Mouse (Mus musculus): Measurements from ENCODE around the gene BC005561. TPM values are rescaled to one million over a fixed set of nuclear protein-coding genes. Genes with fewer than 3 reads are reported as not detected.
"Not testable (repeated sequence)": the region's sequence is repeated elsewhere in the genome, so short reads cannot be mapped to it uniquely, and the experiment has no call there.

Gene BC005561
- total RNA-seq (2015) (3.3 and 5.6 TPM in 2 replicates), total RNA-seq (2017) (3.5 and 4.5 TPM in 2 replicates)

- ATAC-seq (ENCODE audit: poor library complexity, severe bottlenecking): peak; percentile 82
Observed at GRCm38 (mm10) chr5:104508195-104508891, at the start of gene BC005561. TSS of gene BC005561 (plus strand) at chr5:104508352.

DNA sequence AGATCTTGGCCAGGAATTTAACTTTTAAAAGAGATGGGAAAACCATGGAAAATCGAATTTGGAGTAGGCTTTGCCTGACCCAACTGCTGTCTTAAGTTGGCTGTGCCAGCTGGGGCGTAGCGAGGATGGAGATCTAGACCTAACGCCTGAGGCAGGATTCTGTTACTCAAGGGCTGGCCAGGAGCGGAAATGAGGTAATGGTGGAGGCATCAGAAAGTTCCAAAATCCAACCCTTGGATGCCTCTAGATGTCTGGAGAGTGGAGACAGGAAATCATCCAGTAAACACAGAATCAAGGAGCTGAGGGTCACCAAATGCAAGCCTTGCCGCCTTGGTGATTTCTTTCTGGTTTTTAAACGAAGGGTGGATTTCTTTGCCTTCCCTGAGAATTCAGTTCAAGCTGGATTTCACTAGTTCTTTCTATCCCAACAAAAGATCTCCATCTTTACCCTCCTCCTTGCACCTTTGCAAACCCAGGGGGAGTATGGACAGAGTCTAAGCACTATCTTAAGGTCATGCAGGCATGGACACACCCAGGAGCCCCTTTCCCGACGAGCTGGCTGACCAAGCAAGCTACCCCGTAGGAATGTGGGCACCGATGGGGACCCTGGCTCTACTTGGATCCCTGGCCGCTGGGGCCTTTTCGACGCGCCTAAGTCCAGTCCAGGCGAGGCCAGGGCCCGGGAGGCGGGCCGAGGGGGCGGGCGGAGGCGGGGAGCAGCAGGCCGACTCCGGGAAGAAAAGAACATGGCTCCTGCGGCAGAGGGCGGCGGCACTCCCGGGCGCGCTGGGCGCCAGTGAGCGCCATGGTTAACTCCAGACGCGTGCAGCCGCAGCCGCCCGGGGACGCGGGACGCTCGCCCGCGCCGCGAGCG lies 49.1 kb upstream of the BC005561 start, which contains the start of gene Pkd2:
Pkd2 (plus strand) TSS at position 619 of the 874 bp plus-strand sequence.
- peak; percentile 90 for ATAC-seq (ENCODE audit: poor library complexity, severe bottlenecking)

- peak; percentile 26 for ATAC-seq (ENCODE audit: poor library complexity, severe bottlenecking)
Observed at GRCm38 (mm10) chr5:104459706-104460455, 48.3 kb upstream of the BC005561 start.

- no peak for ATAC-seq (ENCODE audit: poor library complexity, severe bottlenecking)
Observed at GRCm38 (mm10) chr5:104460456-104460838, 47.7 kb upstream of the BC005561 start.

DNA sequence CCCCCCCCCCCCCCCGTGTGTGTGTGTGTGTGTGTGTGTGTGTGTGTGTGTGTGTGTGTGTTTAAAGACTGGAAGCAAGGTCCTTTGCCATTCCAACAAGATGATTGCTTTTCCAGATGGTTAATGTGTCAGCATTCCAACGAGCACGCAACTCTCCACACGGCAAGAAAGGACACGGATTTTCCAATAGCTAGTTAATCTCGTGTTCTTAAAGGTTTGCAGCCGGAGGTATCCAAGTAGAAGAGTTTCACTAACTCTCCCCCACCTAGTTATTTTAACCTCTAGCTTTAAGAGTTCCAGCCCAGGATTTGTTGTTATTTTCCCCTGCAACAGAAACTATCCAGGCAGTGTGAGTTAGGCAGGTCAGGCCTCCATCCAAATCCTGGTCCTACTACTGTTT lies 47.3 kb upstream of the BC005561 start:
- no peak for ATAC-seq (ENCODE audit: poor library complexity, severe bottlenecking)

- no peak for ATAC-seq (ENCODE audit: poor library complexity, severe bottlenecking)
Observed at GRCm38 (mm10) chr5:104465279-104465678, 42.9 kb upstream of the BC005561 start.

DNA sequence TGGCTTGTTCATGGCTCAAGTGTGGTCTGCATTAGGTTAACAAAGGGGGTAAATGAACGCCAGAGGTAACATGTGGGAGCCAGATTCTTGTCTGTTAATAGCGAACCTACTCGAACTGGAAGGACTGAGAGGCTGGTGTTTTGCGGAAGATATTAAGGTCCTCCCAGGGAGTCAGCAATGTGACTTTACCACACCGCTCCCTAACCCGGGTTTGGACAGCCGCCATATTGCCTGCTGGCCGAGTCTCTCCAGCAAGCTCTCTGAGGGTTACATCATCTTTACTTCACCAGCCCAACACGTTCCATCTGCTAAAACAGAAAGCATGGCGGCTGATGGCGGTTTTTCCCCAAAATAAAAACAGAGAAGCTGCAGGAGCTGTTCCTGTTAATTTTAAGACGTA lies 42.4 kb upstream of the BC005561 start:
- ATAC-seq (ENCODE audit: poor library complexity, severe bottlenecking): no peak

DNA sequence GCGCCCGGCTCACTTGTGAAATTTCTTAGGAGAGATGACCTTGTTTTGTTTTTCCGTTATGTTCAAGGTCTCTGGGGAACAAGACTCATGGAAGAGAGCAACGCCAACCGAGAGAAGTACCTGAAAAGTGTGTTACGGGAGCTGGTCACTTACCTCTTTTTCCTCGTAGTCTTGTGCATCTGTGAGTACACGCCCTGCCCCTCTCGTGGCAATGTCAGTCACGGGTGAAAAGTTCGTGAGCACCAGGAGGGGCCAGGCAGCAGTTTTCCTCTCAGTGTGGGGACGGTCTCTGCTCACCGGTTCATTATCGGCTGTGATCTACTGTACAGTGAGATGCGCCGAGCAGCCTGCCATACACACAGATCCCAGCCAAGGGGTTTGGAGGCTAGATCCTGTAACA lies 41.3 kb upstream of the BC005561 start:
- no peak for ATAC-seq (ENCODE audit: poor library complexity, severe bottlenecking)

DNA sequence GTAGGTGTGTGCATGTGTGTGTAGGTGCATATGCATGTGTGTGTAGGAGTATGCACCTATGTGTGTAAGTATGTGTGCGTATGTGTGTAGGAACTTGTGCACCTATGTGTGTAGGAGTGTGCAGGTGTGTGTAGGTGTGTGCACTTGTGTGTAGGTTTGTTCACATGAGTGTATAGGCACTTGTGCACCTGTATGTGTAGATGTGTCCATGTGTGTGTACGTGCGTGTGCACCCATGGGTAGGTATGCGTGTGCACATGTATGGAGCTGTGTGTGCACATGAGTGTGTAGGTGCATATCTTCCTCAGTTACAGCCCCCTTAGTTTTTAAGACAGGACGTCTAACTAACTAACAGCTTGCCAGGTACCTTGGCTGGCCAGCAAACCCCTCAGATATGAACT lies 39.6 kb upstream of the BC005561 start:
- ATAC-seq (ENCODE audit: poor library complexity, severe bottlenecking): no peak

- ATAC-seq (ENCODE audit: poor library complexity, severe bottlenecking): no peak
Observed at GRCm38 (mm10) chr5:104470981-104471391, 37.2 kb upstream of the BC005561 start.

GRCm38 (mm10) chr5:104472371-104472770 lies 35.8 kb upstream of the BC005561 start:
- no peak for ATAC-seq (ENCODE audit: poor library complexity, severe bottlenecking)

DNA sequence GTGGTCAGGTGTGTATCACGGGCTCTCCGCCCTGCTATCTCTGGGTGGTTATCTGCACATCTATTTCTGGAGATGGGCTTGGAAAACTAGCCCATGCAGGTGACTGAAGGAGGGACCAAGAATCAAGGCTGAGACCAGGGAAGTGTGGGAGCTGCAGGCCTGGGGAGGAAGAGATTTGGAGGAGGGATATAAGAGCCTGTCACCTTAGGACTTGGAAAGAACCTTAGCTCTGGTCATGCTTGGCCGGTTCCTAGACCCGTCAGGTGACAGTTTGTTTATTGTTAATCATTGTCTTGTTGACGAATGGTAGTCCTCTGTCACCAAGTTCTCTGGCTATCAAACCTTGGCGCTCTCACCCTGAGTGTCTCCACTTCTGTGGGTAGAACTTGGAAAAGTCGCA lies 27.8 kb upstream of the BC005561 start:
- ATAC-seq (ENCODE audit: poor library complexity, severe bottlenecking): no peak

- ATAC-seq (ENCODE audit: poor library complexity, severe bottlenecking): no peak
Observed at GRCm38 (mm10) chr5:104482856-104483255, 25.3 kb upstream of the BC005561 start.

- ATAC-seq (ENCODE audit: poor library complexity, severe bottlenecking): no peak
Observed at GRCm38 (mm10) chr5:104491561-104491960, 16.6 kb upstream of the BC005561 start.

DNA sequence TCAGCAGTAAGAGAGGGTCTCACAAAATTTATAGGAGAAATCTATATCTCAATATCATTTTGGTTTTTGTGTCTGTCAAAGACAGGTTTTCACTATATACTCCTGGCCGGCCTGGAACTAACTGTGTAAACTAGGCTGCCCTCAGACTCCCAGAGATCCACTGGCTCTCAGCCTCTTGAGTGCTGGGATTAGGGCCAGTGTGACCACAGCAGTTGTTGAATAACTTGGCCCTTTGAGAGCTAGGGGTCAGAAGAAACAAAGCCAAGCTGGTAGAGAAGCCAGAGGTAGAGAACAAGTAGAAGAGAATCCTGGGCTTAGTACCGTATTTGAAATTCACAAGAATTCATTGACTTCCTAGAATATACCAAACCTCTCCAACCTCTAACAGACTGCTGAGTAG lies 3.3 kb upstream of the BC005561 start:
- no peak for ATAC-seq (ENCODE audit: poor library complexity, severe bottlenecking)

GRCm38 (mm10) chr5:104507829-104508194 lies 340 bp upstream of the BC005561 start:
- no peak for ATAC-seq (ENCODE audit: poor library complexity, severe bottlenecking)

GRCm38 (mm10) chr5:104511211-104511610 lies 3.1 kb downstream of the BC005561 start:
- no peak for ATAC-seq (ENCODE audit: poor library complexity, severe bottlenecking)

- ATAC-seq (ENCODE audit: poor library complexity, severe bottlenecking): no peak
Observed at GRCm38 (mm10) chr5:104538612-104539011, 30.5 kb downstream of the BC005561 start.

DNA sequence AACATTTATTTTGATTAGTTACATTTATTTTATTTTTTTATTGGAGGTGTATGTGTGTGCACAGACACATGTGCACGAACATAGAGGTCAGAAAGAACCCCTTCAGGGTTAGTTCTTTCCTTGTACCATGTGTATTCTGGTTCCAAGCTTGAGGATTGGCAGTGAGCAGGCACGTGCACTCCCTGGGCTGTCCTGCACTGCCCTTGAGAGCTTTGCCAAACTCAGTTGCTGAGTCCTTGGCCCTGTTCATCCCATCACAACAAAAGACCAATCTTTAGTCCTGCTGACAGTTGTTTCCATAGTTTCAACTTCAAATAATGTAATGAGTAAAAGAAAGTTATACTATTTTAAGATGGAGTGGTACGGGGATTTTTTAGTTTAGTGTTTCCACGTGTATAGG lies 31.2 kb downstream of the BC005561 start:
- ATAC-seq (ENCODE audit: poor library complexity, severe bottlenecking): no peak

DNA sequence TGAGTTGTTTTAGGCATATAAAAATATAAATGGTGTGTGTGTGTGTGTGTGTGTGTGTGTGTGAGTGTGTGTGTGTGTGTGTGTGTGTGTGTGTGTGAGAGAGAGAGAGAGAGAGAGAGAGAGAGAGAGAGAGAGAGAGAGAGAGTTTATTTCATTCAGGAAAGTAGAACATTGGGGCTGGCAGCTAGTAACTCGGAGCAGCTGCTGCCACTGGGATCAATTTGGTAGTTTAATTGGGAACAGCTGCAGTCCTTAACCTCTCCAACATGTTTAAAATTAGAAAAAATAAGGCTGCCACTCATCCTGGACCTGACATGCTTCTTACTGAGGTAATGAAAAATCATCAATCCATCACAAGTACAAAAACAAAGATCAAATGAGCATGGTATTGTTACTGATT lies 59.9 kb downstream of the BC005561 start:
- not testable (repeated sequence) for ATAC-seq (ENCODE audit: poor library complexity, severe bottlenecking)

DNA sequence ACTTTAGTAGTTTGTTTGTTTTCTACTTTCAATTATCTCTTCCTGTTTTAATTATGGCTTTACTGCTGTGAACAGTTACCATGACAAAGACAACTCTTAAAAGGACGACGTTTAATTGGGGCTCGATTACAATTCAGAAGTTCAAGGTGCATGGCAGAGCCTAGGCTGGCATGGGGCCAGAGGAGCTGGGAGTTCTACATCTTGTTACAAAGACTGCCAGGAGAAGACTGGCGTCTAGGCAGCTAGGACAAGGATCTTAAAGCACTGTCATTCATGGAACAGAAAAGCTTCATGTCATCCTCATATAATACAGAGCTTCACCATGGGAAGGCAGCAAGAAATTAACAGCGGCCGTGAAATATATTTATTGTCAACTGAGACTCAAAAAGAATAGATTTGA lies 62.6 kb downstream of the BC005561 start:
- no peak for ATAC-seq (ENCODE audit: poor library complexity, severe bottlenecking)

Data from megakaryocyte, adult 5-6 weeks (primary cell).